Comparison of ENCODE assay signal across 10 mouse cellular contexts in the genomic region with DNA sequence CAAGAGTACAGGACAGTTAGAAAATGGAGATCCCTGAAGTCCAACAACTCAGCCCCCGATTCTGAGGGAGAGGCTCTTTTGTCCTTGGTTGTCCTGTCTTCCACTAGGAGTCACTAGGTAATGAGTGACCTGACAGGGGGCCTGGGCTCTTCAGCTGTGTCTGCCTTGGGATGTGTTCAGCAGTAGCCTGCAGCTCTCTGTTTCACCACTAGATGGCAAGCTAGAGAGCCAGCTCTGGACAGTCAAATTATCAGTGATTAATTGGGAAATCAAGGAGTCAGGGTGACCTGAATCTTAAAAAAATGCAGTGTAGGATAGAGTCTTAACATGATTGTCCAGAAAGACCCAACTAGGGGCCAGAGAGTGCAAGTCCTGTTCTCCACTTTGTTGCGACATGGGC. TPM values are rescaled to one million over a fixed set of nuclear protein-coding genes. Genes with fewer than 3 reads are reported as not detected.
A peak's percentile ranks its signal among the peaks of the same experiment; 100 is the strongest.
DNase-seq lines count a peak whose midpoint lies in the region; ATAC-seq and TF ChIP-seq lines count a peak whose summit lies in the region.
"Had no signal": no experiment of that assay in that cellular context is flagged by ENCODE, and none has a peak within 500 bp of the region (broad histone marks: within the 10 kb centered on the region; RNA-seq: fewer than 3 reads in every experiment).

No protein-coding gene starts in this region.

- no peak overlapping the region for H3K9ac ChIP-seq in kidney, postnatal 0 days (ENCODE audit: low read depth, low read length)
- H3K9ac ChIP-seq: limb, embryonic 15.5 days had no signal

- whole genome bisulfite sequencing in kidney, postnatal 0 days: 81% methylated on average over 2 of the region's 2 CpGs

- H3K4me1 ChIP-seq in kidney, postnatal 0 days (replicated peaks; ENCODE audit: insufficient read depth, low read length): no peaks in the 10 kb centered on the region
- H3K4me1 ChIP-seq: limb, embryonic 15.5 days had no signal

- H3K27me3 ChIP-seq in kidney, postnatal 0 days (ENCODE audit: insufficient read depth, low read length): no peaks in the 10 kb centered on the region

- intact Hi-C loops in gastrocnemius, adult 2 months (cut with DNase I): loop anchor here (2.0 kb wide), 1 partner anchor 354 kb away; no protein-coding TSS in a partner anchor
- intact Hi-C loops in gastrocnemius, postnatal 36 days (cut with DNase I): loop anchor here (2.0 kb wide), 1 partner anchor 354 kb away; no protein-coding TSS in a partner anchor

- peak; percentile 93 for TF ChIP-seq CTCF in gastrocnemius, adult 2 months (IDR thresholded peaks at IDR 0.05)
- TF ChIP-seq CTCF in kidney, postnatal 0 days (IDR thresholded peaks at IDR 0.05; ENCODE audit: low read depth): peak; percentile 85

- no peaks in the 10 kb centered on the region for H3K36me3 ChIP-seq in kidney, postnatal 0 days (ENCODE audit: insufficient read depth, low read length)
- H3K36me3 ChIP-seq: limb, embryonic 15.5 days had no signal

- H3K4me3 ChIP-seq in gastrocnemius, adult 2 months: no peak overlapping the region
- H3K4me3 ChIP-seq in kidney, postnatal 0 days (replicated peaks; ENCODE audit: low read depth, low read length): no peak overlapping the region
- H3K4me3 ChIP-seq: limb, embryonic 15.5 days had no signal

- ATAC-seq in kidney, postnatal 0 days (replicated peaks; ENCODE audit: low FRiP score, low read depth): no peak

- H3K27ac ChIP-seq in gastrocnemius, adult 2 months: no peak overlapping the region
- no peak overlapping the region for H3K27ac ChIP-seq in kidney, postnatal 0 days
- H3K27ac ChIP-seq: limb, embryonic 15.5 days had no signal

- peak; percentile 43 for DNase-seq in gastrocnemius, adult 2 months
- DNase-seq in gastrocnemius, postnatal 36 days: no peak
- DNase-seq in right cerebral cortex, adult 2 months (ENCODE audit: low spot score in 2 of 2): peak; percentile 27 to 57
- no peak for DNase-seq in right cerebral cortex, postnatal 25 days
- peak; percentile 46 to 58 for DNase-seq in adrenal gland, postnatal 36 days
- peak; percentile 52 for DNase-seq in kidney, postnatal 0 days (ENCODE audit: low spot score)
- peak; percentile 40 to 42 for DNase-seq in natural killer cell, adult 2 months (ENCODE audit: low spot score in 2 of 2)
- no peak for DNase-seq in left cerebral cortex, adult 8-10 months (ENCODE audit: low spot score in 2 of 2)

- H3K4me2 ChIP-seq in kidney, postnatal 0 days (ENCODE audit: low read length): no peak overlapping the region
- H3K4me2 ChIP-seq: limb, embryonic 15.5 days had no signal

- H3K9me3 ChIP-seq in kidney, postnatal 0 days (replicated peaks; ENCODE audit: low read length): no peaks in the 10 kb centered on the region
- H3K9me3 ChIP-seq: limb, embryonic 15.5 days had no signal

RNA-seq across cellular contexts. Expression of gene Cacna1i, which starts 53.3 kb away (rescaled TPM):
- under 1 TPM; 0.28 to 0.46 TPM for total RNA-seq in gastrocnemius, adult 2 months (2021)
- under 1 TPM; 0.05 to 0.62 TPM for total RNA-seq in gastrocnemius, postnatal 36 days (2021)
- under 1 TPM; 0.30 to 0.63 TPM for total RNA-seq in adrenal gland, postnatal 36 days (2021)
- polyA plus RNA-seq in kidney, postnatal 0 days (2015; fragmentation: Nextera tagmentation; extraction: Ambion mirVana): not detected in 2 replicates
- 10 to 100 TPM; 64.3 to 80.9 (median 66.4) TPM for total RNA-seq in left cerebral cortex, adult 8-10 months (2022)
- polyA plus RNA-seq: stomach, embryonic 14.5 days had no signal

Comparison
In these comparisons a context has a peak if more than half of its experiments do, and no peak if none do; other contexts are left out.
1. DNase-seq: peak in gastrocnemius, adult 2 months (single experiment), right cerebral cortex, adult 2 months (2 of 2), adrenal gland, postnatal 36 days (2 of 2), kidney, postnatal 0 days (single experiment) and natural killer cell, adult 2 months (2 of 2); none in gastrocnemius, postnatal 36 days (0 of 2), right cerebral cortex, postnatal 25 days (single experiment) and left cerebral cortex, adult 8-10 months (0 of 2).
2. RNA of gene Cacna1i, which starts 53.3 kb away (total RNA-seq): 64.3 to 80.9 TPM in left cerebral cortex, adult 8-10 months; 0.30 to 0.63 TPM in adrenal gland, postnatal 36 days, 0.05 to 0.62 TPM in gastrocnemius, postnatal 36 days and 0.28 to 0.46 TPM in gastrocnemius, adult 2 months; every median in the first group is over 10 times any median in the second.